Mouse (Mus musculus) layer of hippocampus, adult 18-20 months (tissue): ENCODE measurements around the gene Ftl1. TPM values are rescaled to one million over a fixed set of nuclear protein-coding genes. Genes with fewer than 3 reads are reported as not detected.

Source experiments
- DNase-seq, 2 experiments: peaks; one replicate each; pipeline ENCODE4 v3.0.0; 2022; ENCODE audit warnings: low spot score in 2 of 2
- microRNA-seq, 2 experiments: library from miRNA; unstranded; fragments of <30 nt; microRNA quantifications; one replicate each; pipeline ENCODE4 v1.2.0; 2021
- total RNA-seq, 2 experiments: library from RNA; stranded (reverse); gene quantifications; 2 replicates each; pipeline ENCODE4 v1.2.3; 2021

The Ftl1 gene
- total RNA-seq, 2 experiments from 2014 or later, result 230 to 234 TPM

GRCm38 (mm10) chr7:45413864-45414739 lies 45.6 kb downstream of the Ftl1 start:
- DNase-seq, result no peak

DNA sequence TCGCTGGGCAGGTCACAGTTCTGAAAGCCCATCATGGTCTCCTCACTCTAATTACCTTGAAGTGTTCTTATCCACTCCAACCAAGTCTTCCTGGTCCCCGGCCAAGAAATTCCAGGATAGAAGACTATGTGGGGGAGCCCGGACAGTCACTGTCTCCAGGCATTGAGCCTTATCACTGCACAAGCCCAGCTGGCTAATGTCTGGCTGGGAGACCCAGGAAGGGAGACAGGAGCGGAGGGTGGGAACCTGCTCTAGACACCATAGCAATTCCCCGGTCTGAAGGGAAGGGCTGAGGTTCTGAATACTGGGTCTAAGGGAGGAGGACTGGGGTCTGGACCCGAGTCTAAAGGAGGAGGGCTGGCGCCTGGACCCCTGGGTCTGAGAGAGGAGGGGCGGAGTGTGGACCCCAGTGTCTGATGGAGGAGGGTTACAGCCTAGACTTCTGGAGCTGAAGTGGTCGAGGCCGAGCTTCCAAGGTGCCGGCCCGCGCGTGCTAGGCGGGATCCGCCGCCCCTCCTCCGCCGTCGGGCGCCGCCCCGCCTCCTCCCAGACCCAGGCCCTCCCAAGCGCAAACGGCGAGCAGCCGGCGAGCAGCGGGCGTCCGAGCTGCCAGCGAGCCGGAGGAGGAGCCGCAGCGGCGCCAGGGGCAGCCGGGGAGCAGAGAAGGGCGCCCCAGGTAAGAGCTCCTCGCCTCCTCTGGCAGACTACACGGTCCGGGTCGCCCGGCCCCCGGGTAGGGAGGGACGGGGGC lies 46.4 kb downstream of the Ftl1 start, which contains the start of gene Ntf5:
Gene Ntf5, plus strand, starts transcription at position 583 of the 751 bp plus-strand sequence.
- no peak for DNase-seq

DNA sequence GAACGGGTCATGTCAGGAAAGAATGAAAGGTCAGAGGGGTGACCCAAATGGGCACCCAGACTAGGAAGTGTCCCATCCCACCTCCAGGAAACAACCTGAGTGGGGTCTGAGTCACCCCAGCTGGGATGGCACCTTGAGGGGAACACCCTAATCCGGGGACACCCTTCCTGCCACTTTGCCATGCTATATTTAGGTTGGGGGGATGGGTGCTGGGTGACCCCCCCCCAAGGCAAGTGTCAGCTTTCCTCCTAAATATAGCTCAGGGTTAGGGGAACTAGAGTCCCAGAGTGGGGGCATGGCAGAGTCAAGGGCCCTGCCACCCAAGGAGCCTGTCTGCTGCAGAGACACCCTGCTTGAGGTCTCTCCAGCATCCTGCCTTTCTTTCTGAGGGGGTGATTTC lies 47.3 kb downstream of the Ftl1 start:
- DNase-seq, result no peak

DNA sequence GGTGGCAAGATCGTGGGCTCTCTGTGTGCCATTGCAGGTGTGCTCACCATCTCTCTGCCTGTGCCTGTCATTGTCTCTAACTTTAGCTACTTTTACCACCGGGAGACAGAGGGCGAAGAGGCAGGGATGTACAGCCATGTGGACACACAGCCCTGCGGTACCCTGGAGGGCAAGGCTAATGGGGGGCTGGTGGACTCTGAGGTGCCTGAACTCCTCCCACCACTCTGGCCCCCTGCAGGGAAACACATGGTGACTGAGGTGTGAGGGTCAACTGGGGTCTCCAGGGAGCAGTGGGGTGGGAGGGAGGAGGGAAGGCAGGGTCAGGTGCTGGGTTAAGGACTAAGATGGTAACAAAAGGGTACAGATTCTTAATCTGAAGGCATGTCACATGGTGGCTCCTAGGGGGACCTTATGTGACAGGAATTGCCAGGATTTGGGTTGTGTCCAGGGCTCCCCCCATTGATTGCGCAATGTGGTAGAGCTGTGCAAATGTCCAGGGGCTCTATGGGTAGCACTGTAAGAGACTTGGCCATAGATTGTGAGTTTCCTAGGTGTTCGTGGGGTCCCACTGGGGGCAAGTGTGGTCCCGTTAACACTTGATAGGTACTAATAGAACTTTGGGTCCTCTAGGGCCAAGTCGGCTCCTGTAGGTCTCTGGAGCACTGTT lies 50.1 kb downstream of the Ftl1 start:
- DNase-seq, result no peak

GRCm38 (mm10) chr7:45408949-45409348 lies 50.7 kb downstream of the Ftl1 start:
- no peak for DNase-seq

DNA sequence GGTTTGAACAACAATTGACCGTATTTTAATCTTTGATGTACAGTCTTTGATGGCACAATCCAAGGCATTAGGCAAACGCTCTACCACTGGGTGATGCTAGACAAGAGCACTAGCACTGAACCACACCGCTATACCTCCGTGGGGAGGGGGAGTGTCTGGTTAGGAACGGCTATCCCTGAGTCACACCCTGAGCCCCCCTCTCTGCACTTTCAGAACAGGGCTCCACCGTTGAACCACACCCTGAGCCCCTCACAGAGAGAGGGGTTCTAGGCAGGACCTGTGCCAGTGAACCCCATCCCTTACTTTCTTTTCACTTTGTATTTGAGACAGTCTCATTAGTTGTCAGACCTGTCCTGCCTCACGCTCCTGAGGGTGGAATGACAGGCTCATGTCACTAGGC lies 51.3 kb downstream of the Ftl1 start:
- DNase-seq, result no peak

Small RNA genes lying within 50 kb of the gene (microRNA-seq; reads per million reads assigned to microRNA genes)
- gene Gm22133, result 0 reads per million in 2 experiments

Other genes starting within 250 kb of the Ftl1 start
- gene Dkkl1, start 247.7 kb downstream of the Ftl1 start, total RNA-seq, result 1 to 10 TPM; 1.9 to 3.1 TPM
- 1 to 10 TPM; 3.2 to 4.2 TPM for gene Tead2, start 244.1 kb downstream of the Ftl1 start, total RNA-seq
- gene Cd37, start 220.8 kb downstream of the Ftl1 start, total RNA-seq, result 1 to 10 TPM; 4.5 to 4.8 TPM
- 1 to 10 TPM; 1.3 to 2.6 TPM for gene Slc6a16, start 218.8 kb downstream of the Ftl1 start, total RNA-seq
- not detected for gene Slc6a21, start 182.4 kb downstream of the Ftl1 start, total RNA-seq
- 10 to 100 TPM in 1 of 2 experiments, 1 to 10 TPM in 1; 9.7 to 16.2 TPM for gene Trpm4, start 126.1 kb downstream of the Ftl1 start, total RNA-seq
- under 1 TPM; 0.17 to 0.18 TPM for gene Hrc, start 124.6 kb downstream of the Ftl1 start, total RNA-seq
- gene Ppfia3, start 92.9 kb downstream of the Ftl1 start, total RNA-seq, result 100 to 1,000 TPM; 132 to 139 TPM
- gene Lin7b, start 89.3 kb downstream of the Ftl1 start, total RNA-seq, result 100 to 1,000 TPM; 134 to 144 TPM
- 100 to 1,000 TPM; 364 to 405 TPM for gene Snrnp70, start 64.1 kb downstream of the Ftl1 start, total RNA-seq
- gene Kcna7, start 54.2 kb downstream of the Ftl1 start, total RNA-seq, result not detected
- gene Ntf5, start 46.2 kb downstream of the Ftl1 start, total RNA-seq, result not detected
- gene Lhb, start 39.1 kb downstream of the Ftl1 start, total RNA-seq, result under 1 TPM in 1 of 2 experiments, not detected in 1; 0.50 TPM
- 10 to 100 TPM; 13.5 to 15.4 TPM for gene Gys1, start 25.0 kb downstream of the Ftl1 start, total RNA-seq
- 10 to 100 TPM; 34.6 to 37.7 TPM for gene Ruvbl2, start 21.8 kb downstream of the Ftl1 start, total RNA-seq
- gene Bax, start 7.0 kb upstream of the Ftl1 start, total RNA-seq, result 10 to 100 TPM; 68.5 to 68.9 TPM
- under 1 TPM in 1 of 2 experiments, not detected in 1; 0.20 TPM for gene Tulp2, start 22.0 kb upstream of the Ftl1 start, total RNA-seq
- gene Gm45808, start 26.9 kb upstream of the Ftl1 start, total RNA-seq, result 1 to 10 TPM in 1 of 2 experiments, under 1 TPM in 1; 0.91 to 1.2 TPM
- gene Dhdh, start 28.9 kb upstream of the Ftl1 start, total RNA-seq, result 1 to 10 TPM; 5.3 to 5.7 TPM
- 100 to 1,000 TPM; 109 to 110 TPM for gene Nucb1, start 50.5 kb upstream of the Ftl1 start, total RNA-seq
- gene Ppp1r15a, start 66.4 kb upstream of the Ftl1 start, total RNA-seq, result 10 to 100 TPM; 22.1 to 23.3 TPM
- gene Plekha4, start 66.4 kb upstream of the Ftl1 start, total RNA-seq, result under 1 TPM; 0.64 to 0.71 TPM
- gene Hsd17b14, start 95.0 kb upstream of the Ftl1 start, total RNA-seq, result not detected
- gene Bcat2, start 110.3 kb upstream of the Ftl1 start, total RNA-seq, result 10 to 100 TPM; 23.3 to 26.0 TPM
- gene Fgf21, start 155.6 kb upstream of the Ftl1 start, total RNA-seq, result not detected
- gene Fut1, start 157.4 kb upstream of the Ftl1 start, total RNA-seq, result under 1 TPM in 1 of 2 experiments, not detected in 1; 0.18 TPM
- gene Izumo1, start 161.9 kb upstream of the Ftl1 start, total RNA-seq, result not detected
- gene Rasip1, start 167.6 kb upstream of the Ftl1 start, total RNA-seq, result 1 to 10 TPM; 6.0 to 6.3 TPM
- gene Mamstr, start 180.1 kb upstream of the Ftl1 start, total RNA-seq, result 1 to 10 TPM; 1.1 to 2.3 TPM
- under 1 TPM in 1 of 2 experiments, not detected in 1; 0.12 TPM for gene Fut2, start 206.5 kb upstream of the Ftl1 start, total RNA-seq
- gene Ntn5, start 224.1 kb upstream of the Ftl1 start, total RNA-seq, result 10 to 100 TPM in 1 of 2 experiments, 1 to 10 TPM in 1; 6.8 to 13.4 TPM
- 1 to 10 TPM; 2.5 to 3.5 TPM for gene Sec1, start 234.5 kb upstream of the Ftl1 start, total RNA-seq
- gene Car11, start 240.0 kb upstream of the Ftl1 start, total RNA-seq, result 100 to 1,000 TPM; 182 TPM
- 10 to 100 TPM; 47.6 to 50.2 TPM for gene Dbp, start 245.2 kb upstream of the Ftl1 start, total RNA-seq